Mouse (Mus musculus): ENCODE data around the gene Gm20388. TPM values are rescaled to one million over a fixed set of nuclear protein-coding genes. Genes with fewer than 3 reads are reported as not detected.
A peak's percentile ranks its signal among the peaks of the same experiment; 100 is the strongest.

The Gm20388 gene
- polyA plus RNA-seq, 2 experiments = 8.5 TPM; not detected in 1

GRCm38 (mm10) chr8:120226700-120227577, 316.3 kb downstream of the Gm20388 start:
- Histone ChIP-seq H3K4me1 (replicated peaks; ENCODE audit: control insufficient read depth in 2 of 2, insufficient read depth in 2 of 2, low read length in 1 of 2) (no peaks in the 10 kb centered on the region), H3K4me2 (ENCODE audit: low read depth) (no peak overlapping the region), H3K4me3 (ENCODE audit: insufficient read depth in 1 of 2, low read depth in 2 of 2, low read length in 2 of 2) (no peak overlapping the region), H3K27me3 (ENCODE audit: control insufficient read depth, insufficient read depth, low read length) (peaks cover 44% of the 10 kb centered on the region), H3K9ac (replicated peaks) (no peak overlapping the region), H3K36me3 (replicated peaks; ENCODE audit: control insufficient read depth, insufficient read depth, low read depth) (no peaks in the 10 kb centered on the region), H3K9me3 (ENCODE audit: control insufficient read depth, low read length) (no peaks in the 10 kb centered on the region), H3K27ac (no peak overlapping the region)
- DNase-seq (ENCODE audit: low read depth in 3 of 3, low spot score in 3 of 3) = no peak
- no peak for ATAC-seq (ENCODE audit: insufficient read depth)
- TF ChIP-seq EP300 (IDR thresholded peaks at IDR 0.05; ENCODE audit: low read depth) = no peak
- TF ChIP-seq CTCF (IDR thresholded peaks at IDR 0.05; ENCODE audit: low read depth) = no peak
- WGBS (ENCODE audit: insufficient replicate concordance) = 49% methylated on average over 5 of the region's 5 CpGs

GRCm38 (mm10) chr8:120227578-120227876, 316.9 kb downstream of the Gm20388 start:
- H3K36me3 ChIP-seq (replicated peaks; ENCODE audit: control insufficient read depth, insufficient read depth, low read depth) = no peaks in the 10 kb centered on the region
- no peak overlapping the region for H3K9ac ChIP-seq (replicated peaks)
- H3K4me1 ChIP-seq (replicated peaks; ENCODE audit: control insufficient read depth in 2 of 2, insufficient read depth in 2 of 2, low read length in 1 of 2) = no peaks in the 10 kb centered on the region
- DNase-seq (ENCODE audit: low read depth in 3 of 3, low spot score in 3 of 3) (no peak), ATAC-seq (ENCODE audit: insufficient read depth) (no peak)
- no peak overlapping the region for H3K4me3 ChIP-seq (ENCODE audit: insufficient read depth in 1 of 2, low read depth in 2 of 2, low read length in 2 of 2)
- H3K27ac ChIP-seq = no peak overlapping the region
- H3K9me3 ChIP-seq (ENCODE audit: control insufficient read depth, low read length) = no peaks in the 10 kb centered on the region
- H3K4me2 ChIP-seq (ENCODE audit: low read depth) = no peak overlapping the region
- H3K27me3 ChIP-seq (ENCODE audit: control insufficient read depth, insufficient read depth, low read length) = peaks cover 44% of the 10 kb centered on the region
- no peak for TF ChIP-seq CTCF (IDR thresholded peaks at IDR 0.05; ENCODE audit: low read depth)
- no peak for TF ChIP-seq EP300 (IDR thresholded peaks at IDR 0.05; ENCODE audit: low read depth)

- H3K36me3 ChIP-seq (replicated peaks; ENCODE audit: control insufficient read depth, insufficient read depth, low read depth) = no peaks in the 10 kb centered on the region
- WGBS (ENCODE audit: insufficient replicate concordance) = 12% methylated on average over 23 of the region's 52 CpGs
Observed at GRCm38 (mm10) chr8:120227891-120228591, 317.4 kb downstream of the Gm20388 start, which contains the start of gene Gse1. Gse1 (plus strand) TSS chr8:120228456.

GRCm38 (mm10) chr8:120228781-120229573, 318.3 kb downstream of the Gm20388 start:
- Histone ChIP-seq H3K27ac (no peak overlapping the region), H3K4me2 (ENCODE audit: low read depth) (peak overlapping the region; percentile 68), H3K9me3 (ENCODE audit: control insufficient read depth, low read length) (no peaks in the 10 kb centered on the region), H3K27me3 (ENCODE audit: control insufficient read depth, insufficient read depth, low read length) (peaks cover 44% of the 10 kb centered on the region), H3K9ac (replicated peaks) (no peak overlapping the region), H3K4me1 (replicated peaks; ENCODE audit: control insufficient read depth in 2 of 2, insufficient read depth in 2 of 2, low read length in 1 of 2) (no peaks in the 10 kb centered on the region), H3K36me3 (replicated peaks; ENCODE audit: control insufficient read depth, insufficient read depth, low read depth) (no peaks in the 10 kb centered on the region), H3K4me3 (ENCODE audit: insufficient read depth in 1 of 2, low read depth in 2 of 2, low read length in 2 of 2) (peak overlapping the region; percentile 2 to 50)
- TF ChIP-seq EP300 (IDR thresholded peaks at IDR 0.05; ENCODE audit: low read depth) = no peak
- no peak for TF ChIP-seq CTCF (IDR thresholded peaks at IDR 0.05; ENCODE audit: low read depth)
- DNase-seq (ENCODE audit: low read depth in 3 of 3, low spot score in 3 of 3) (no peak), ATAC-seq (ENCODE audit: insufficient read depth) (no peak)
- WGBS (ENCODE audit: insufficient replicate concordance) = under 1% methylated on average over 119 of the region's 125 CpGs

More at GRCm38 (mm10) chr8:120227891-120228591, 317.4 kb downstream of the Gm20388 start, which contains the start of gene Gse1:
- ATAC-seq (ENCODE audit: insufficient read depth) (peak; percentile 61; the same call in 1 of the 2 replicates), DNase-seq (ENCODE audit: low read depth in 3 of 3, low spot score in 3 of 3) (peak; percentile 10 to 24 (median 23))
- Histone ChIP-seq H3K4me2 (ENCODE audit: low read depth) (peak within 1 kb of the TSS; percentile 68), H3K9me3 (ENCODE audit: control insufficient read depth, low read length) (no peaks in the 10 kb centered on the region), H3K27ac (no peak within 1 kb of the TSS), H3K4me1 (replicated peaks; ENCODE audit: control insufficient read depth in 2 of 2, insufficient read depth in 2 of 2, low read length in 1 of 2) (no peaks in the 10 kb centered on the region), H3K4me3 (ENCODE audit: insufficient read depth in 1 of 2, low read depth in 2 of 2, low read length in 2 of 2) (peak within 1 kb of the TSS; percentile 2 to 50), H3K27me3 (ENCODE audit: control insufficient read depth, insufficient read depth, low read length) (peaks cover 44% of the 10 kb centered on the region), H3K9ac (replicated peaks) (no peak within 1 kb of the TSS)
- TF ChIP-seq CTCF (IDR thresholded peaks at IDR 0.05; ENCODE audit: low read depth) = no peak
- no peak for TF ChIP-seq EP300 (IDR thresholded peaks at IDR 0.05; ENCODE audit: low read depth)

All from liver, embryonic 14.5 days (tissue).